Mouse (Mus musculus): ENCODE data around the gene Ier2. TPM values are rescaled to one million over a fixed set of nuclear protein-coding genes. Genes with fewer than 3 reads are reported as not detected.

The Ier2 gene
- polyA plus RNA-seq, 1 experiment: 11.0 TPM

DNA sequence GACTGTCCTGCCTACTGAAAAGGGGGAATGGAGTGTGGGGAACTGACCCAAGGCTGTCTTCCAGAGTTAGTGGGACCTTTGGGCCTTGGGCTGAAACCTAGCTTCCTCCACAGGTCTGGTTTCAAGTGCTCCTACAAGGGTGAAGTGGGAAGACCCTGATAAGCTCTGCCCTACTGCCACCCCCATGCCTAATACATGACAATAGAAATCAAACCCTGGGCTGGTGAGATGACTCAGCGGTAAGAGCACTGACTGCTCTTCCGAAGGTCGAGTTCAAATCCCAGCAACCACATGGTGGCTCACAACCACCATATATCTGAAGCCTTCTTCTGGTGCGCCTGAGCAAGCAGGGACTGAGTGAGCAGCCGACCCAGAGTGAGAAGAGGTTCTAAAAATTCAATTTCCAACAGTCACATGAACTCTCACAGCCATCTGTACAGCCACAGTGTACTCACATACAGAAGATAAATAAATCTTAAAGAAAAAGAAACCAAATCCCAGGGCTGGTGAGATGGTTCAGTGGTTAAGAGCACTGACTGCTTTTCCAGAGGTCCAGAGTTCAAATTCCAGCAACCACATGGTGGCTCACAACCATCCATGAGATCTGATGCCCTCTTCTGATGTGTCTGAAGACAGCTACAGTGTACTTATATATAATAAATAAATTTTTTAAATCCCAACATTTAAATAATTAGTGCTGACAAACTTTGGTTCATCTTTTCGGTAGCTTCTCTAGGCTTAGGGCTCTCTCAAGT, 6.3 kb upstream of the Ier2 start:
- DNase-seq (ENCODE audit: low read depth): no peak
- no peak for TF ChIP-seq CTCF (IDR thresholded peaks at IDR 0.05; ENCODE audit: borderline replicate concordance, extremely low read depth, insufficient read depth, insufficient read length)
- no peak for TF ChIP-seq POLR2A (IDR thresholded peaks at IDR 0.05; ENCODE audit: borderline replicate concordance, extremely low read depth, insufficient read depth, insufficient read length, poor library complexity, severe bottlenecking)

DNA sequence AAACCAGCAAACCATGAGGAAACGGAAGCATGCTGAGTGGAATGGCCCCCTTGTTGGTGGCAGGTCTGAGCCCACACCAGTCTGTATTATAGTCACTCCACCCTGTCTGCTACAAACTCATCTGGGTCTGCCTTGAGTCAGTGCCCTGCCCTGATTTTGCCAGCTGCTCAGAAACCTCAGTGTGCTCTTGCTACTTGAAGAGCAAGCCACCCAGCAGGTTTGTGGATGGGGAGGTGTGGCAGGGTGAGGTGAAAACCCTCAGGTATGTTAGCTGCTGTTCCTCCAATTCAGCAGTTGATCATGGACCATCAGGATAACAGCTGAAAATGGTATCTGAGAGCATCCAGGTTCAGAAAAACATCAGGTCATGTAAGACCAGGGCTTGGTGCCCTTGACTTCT, 5.4 kb upstream of the Ier2 start:
- no peak for TF ChIP-seq POLR2A (IDR thresholded peaks at IDR 0.05; ENCODE audit: borderline replicate concordance, extremely low read depth, insufficient read depth, insufficient read length, poor library complexity, severe bottlenecking)
- TF ChIP-seq CTCF (IDR thresholded peaks at IDR 0.05; ENCODE audit: borderline replicate concordance, extremely low read depth, insufficient read depth, insufficient read length): no peak
- DNase-seq (ENCODE audit: low read depth): no peak

GRCm38 (mm10) chr8:84665385-84665893, 2.8 kb upstream of the Ier2 start:
- no peak for DNase-seq (ENCODE audit: low read depth)
- TF ChIP-seq POLR2A (IDR thresholded peaks at IDR 0.05; ENCODE audit: borderline replicate concordance, extremely low read depth, insufficient read depth, insufficient read length, poor library complexity, severe bottlenecking): no peak
- TF ChIP-seq CTCF (IDR thresholded peaks at IDR 0.05; ENCODE audit: borderline replicate concordance, extremely low read depth, insufficient read depth, insufficient read length): no peak

- peak; percentile 94 for DNase-seq (ENCODE audit: low read depth)
- TF ChIP-seq CTCF (IDR thresholded peaks at IDR 0.05; ENCODE audit: borderline replicate concordance, extremely low read depth, insufficient read depth, insufficient read length) (peak; percentile 43; the same call in 1 of the 2 replicates), POLR2A (IDR thresholded peaks at IDR 0.05; ENCODE audit: borderline replicate concordance, extremely low read depth, insufficient read depth, insufficient read length, poor library complexity, severe bottlenecking) (peak; percentile 15; the same call in 1 of the 2 replicates)
These were observed 2.1 kb upstream of the Ier2 start for GRCm38 (mm10) chr8:84664566-84665384.

DNA sequence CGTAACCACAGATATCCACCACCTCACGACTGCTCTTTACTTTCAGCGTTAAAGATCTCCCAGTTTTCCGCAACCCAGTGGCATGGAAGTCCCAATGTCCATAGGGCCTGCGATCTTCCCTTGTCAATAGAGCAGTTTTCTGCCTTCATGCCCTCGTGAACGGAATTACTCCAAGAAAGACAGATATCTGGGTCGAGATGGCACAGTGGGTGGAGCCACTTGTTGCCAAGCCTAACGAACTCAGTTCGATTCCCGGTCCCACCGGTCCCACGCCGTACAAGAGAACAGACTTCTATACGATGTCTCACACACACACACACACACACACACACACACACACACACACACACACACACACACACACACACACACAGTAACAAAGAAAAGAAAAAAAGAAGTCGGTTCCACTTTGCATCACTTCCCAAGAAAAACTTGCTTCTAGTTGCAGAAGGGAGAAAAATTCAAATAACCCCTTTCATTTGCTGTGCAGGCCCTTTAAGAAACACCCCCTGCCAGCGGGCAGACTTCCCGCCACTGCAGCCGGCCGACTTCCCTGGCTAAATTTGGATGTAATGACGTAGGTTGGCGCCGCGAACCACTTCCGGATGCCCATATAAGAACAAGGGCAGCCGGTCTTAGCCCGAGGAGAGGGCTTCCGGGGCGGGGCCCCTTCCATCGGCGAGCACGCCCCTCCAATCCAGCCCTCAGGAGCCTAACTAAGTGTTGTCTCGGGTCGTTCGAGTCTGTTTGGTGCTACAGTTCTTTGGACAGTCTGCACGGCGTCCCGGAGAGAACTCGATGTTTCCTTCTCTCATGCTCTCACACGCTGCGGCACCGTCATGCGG, 1.1 kb upstream of the Ier2 start:
- no peak for TF ChIP-seq CTCF (IDR thresholded peaks at IDR 0.05; ENCODE audit: borderline replicate concordance, extremely low read depth, insufficient read depth, insufficient read length)
- TF ChIP-seq POLR2A (IDR thresholded peaks at IDR 0.05; ENCODE audit: borderline replicate concordance, extremely low read depth, insufficient read depth, insufficient read length, poor library complexity, severe bottlenecking): peak; percentile 67; the same call in 1 of the 2 replicates
- DNase-seq (ENCODE audit: low read depth): peak; percentile 99

DNA sequence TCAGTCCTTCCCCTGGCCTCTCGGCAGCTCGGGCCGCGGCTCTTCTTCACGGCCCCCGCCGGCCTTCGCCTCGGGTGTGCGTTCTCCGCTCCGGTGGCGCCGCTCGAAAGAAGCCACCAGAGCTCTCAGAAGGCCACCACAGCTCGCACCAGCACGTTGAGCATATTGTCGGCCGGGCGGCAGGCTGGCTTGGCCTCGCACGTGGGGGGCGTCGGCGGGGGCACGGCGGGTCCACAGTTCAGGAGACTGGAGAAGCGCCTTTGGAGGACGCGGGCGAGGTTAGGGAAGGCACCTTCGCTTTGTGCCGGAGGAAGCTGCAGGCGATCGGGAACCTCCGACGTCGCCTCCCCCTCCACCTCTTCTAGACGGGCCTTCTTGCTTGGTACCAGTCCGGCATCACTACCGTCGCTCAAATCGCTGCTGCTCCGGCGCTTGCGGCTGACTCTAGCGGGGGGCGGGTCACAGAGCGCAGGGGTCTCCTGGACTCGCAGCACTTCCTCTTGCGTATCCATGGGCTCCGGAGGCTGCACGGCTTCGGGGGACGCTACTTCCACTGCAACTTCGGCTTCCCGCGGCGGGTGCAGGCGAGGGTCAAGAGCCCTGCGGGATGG, 586 bp downstream of the Ier2 start:
- DNase-seq (ENCODE audit: low read depth): peak; percentile 69
- TF ChIP-seq POLR2A (IDR thresholded peaks at IDR 0.05; ENCODE audit: borderline replicate concordance, extremely low read depth, insufficient read depth, insufficient read length, poor library complexity, severe bottlenecking) (no peak), CTCF (IDR thresholded peaks at IDR 0.05; ENCODE audit: borderline replicate concordance, extremely low read depth, insufficient read depth, insufficient read length) (no peak)

DNA sequence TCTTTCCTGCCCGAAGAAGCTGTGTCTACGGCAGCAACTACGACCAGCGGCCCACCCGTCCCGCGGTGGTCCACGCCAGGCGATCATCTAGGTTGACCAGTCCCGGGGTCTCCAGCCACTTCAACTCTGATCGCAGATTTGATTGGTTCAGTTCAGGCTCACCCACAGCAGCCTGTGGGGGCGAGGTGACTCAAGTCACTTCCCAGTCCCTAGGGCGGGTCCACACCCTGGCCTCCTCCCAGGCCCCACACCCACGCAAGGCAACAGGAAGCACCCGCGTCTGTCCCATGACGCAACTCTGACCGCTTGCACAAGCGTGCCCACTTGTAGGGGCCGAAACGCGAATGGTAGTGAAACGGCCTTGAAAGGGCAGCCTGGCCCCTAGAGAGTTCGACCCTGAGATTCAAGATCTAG, 1.2 kb downstream of the Ier2 start:
- TF ChIP-seq POLR2A (IDR thresholded peaks at IDR 0.05; ENCODE audit: borderline replicate concordance, extremely low read depth, insufficient read depth, insufficient read length, poor library complexity, severe bottlenecking): no peak
- TF ChIP-seq CTCF (IDR thresholded peaks at IDR 0.05; ENCODE audit: borderline replicate concordance, extremely low read depth, insufficient read depth, insufficient read length): no peak
- DNase-seq (ENCODE audit: low read depth): peak; percentile 53

GRCm38 (mm10) chr8:84660819-84661457, 1.7 kb downstream of the Ier2 start:
- peak; percentile 23 for DNase-seq (ENCODE audit: low read depth)
- TF ChIP-seq POLR2A (IDR thresholded peaks at IDR 0.05; ENCODE audit: borderline replicate concordance, extremely low read depth, insufficient read depth, insufficient read length, poor library complexity, severe bottlenecking) (no peak), CTCF (IDR thresholded peaks at IDR 0.05; ENCODE audit: borderline replicate concordance, extremely low read depth, insufficient read depth, insufficient read length) (no peak)

GRCm38 (mm10) chr8:84659936-84660818, 2.5 kb downstream of the Ier2 start:
- TF ChIP-seq CTCF (IDR thresholded peaks at IDR 0.05; ENCODE audit: borderline replicate concordance, extremely low read depth, insufficient read depth, insufficient read length): no peak
- TF ChIP-seq POLR2A (IDR thresholded peaks at IDR 0.05; ENCODE audit: borderline replicate concordance, extremely low read depth, insufficient read depth, insufficient read length, poor library complexity, severe bottlenecking): no peak
- peak; percentile 50 for DNase-seq (ENCODE audit: low read depth)
